Mouse (Mus musculus) bone marrow macrophage, adult 2 months (primary cell): ENCODE measurements around the gene Hif3a.

Experiments used
- CTCF ChIP-seq: IDR thresholded peaks from 2 replicates; pipeline ENCODE4 v1.5.1; 2012; ENCODE audit warnings: low read depth, mild to moderate bottlenecking, low read length, moderate library complexity
- POLR2A ChIP-seq: IDR thresholded peaks from 2 replicates; pipeline ENCODE4 v1.6.1; 2012; ENCODE audit warnings: mild to moderate bottlenecking, low read depth, low read length, borderline replicate concordance

- TF ChIP-seq POLR2A = no peak
- no peak for TF ChIP-seq CTCF
Measured at GRCm38 (mm10) chr7:17067000-17067399, 4.8 kb upstream of the Hif3a start.
